Mouse (Mus musculus) kidney, embryonic 15.5 days (tissue): ENCODE data around the gene Fsip1. TPM values are rescaled to one million over a fixed set of nuclear protein-coding genes. Genes with fewer than 3 reads are reported as not detected.

ENCODE experiments used
- ATAC-seq: fragments of 200-750 bp; cut with Nextera tagmentation; replicated peaks from 2 replicates; pipeline ENCODE4 v1.8.0; 2017; ENCODE audit warnings: moderate TSS enrichment; ENCODE audit not compliant: low FRiP score
- H3K27ac ChIP-seq: fragments of 300-500 bp; sonication (generic); 2 replicates; pipeline ENCODE4 v1.5.1; 2015; ENCODE audit warnings: mild to moderate bottlenecking, inconsistent platforms
- H3K27me3 ChIP-seq: fragments of 300-500 bp; sonication (generic); 2 replicates; pipeline ENCODE4 v1.6.1; 2015; ENCODE audit warnings: inconsistent platforms
- H3K36me3 ChIP-seq: fragments of 300-500 bp; sonication (generic); 2 replicates; pipeline ENCODE4 v1.6.1; 2015; ENCODE audit warnings: inconsistent platforms
- H3K4me1 ChIP-seq: fragments of 300-500 bp; sonication (generic); 2 replicates; pipeline ENCODE4 v1.6.1; 2015; ENCODE audit warnings: inconsistent platforms
- H3K4me2 ChIP-seq: fragments of 300-500 bp; sonication (generic); 2 replicates; pipeline ENCODE4 v1.6.1; 2015; ENCODE audit warnings: moderate library complexity, mild to moderate bottlenecking, inconsistent platforms
- H3K4me3 ChIP-seq: fragments of 300-500 bp; sonication (generic); replicated peaks from 2 replicates; pipeline ENCODE4 v1.5.1; 2015; ENCODE audit warnings: mild to moderate bottlenecking, inconsistent platforms
- H3K9ac ChIP-seq: fragments of 300-500 bp; sonication (generic); 2 replicates; pipeline ENCODE4 v1.6.1; 2015; ENCODE audit warnings: mild to moderate bottlenecking, inconsistent platforms
- H3K9me3 ChIP-seq: fragments of 300-500 bp; sonication (generic); replicated peaks from 2 replicates; pipeline ENCODE4 v1.6.1; 2016; ENCODE audit warnings: inconsistent platforms
- WGBS: fragments of 180-500 bp; shearing (Covaris S2); methylation state at CpG from one replicate; pipeline ENCODE4 v1.1.7; 2015; ENCODE audit warnings: mixed read lengths; 5-methylcytosine and 5-hydroxymethylcytosine counted together
- polyA plus RNA-seq: library from polyadenylated mRNA; unstranded; fragments of >200 nt; fragmentation: Nextera tagmentation; extraction: Ambion mirVana; gene quantifications from 2 replicates; pipeline ENCODE4 v1.2.1, GENCODE M21; 2015

The Fsip1 gene
- polyA plus RNA-seq, 1 experiment from 2014 or later, result 0.93 TPM

GRCm38 (mm10) chr2:118111116-118111487, 145.7 kb downstream of the Fsip1 start:
- 1% methylated on average over 16 of the region's 16 CpGs for WGBS

GRCm38 (mm10) chr2:118110225-118110915, 146.4 kb downstream of the Fsip1 start:
- Histone ChIP-seq H3K27me3 (peaks cover 11% of the 10 kb centered on the region; the same call in 1 of the 2 replicates), H3K4me1 (peaks cover 37% of the 10 kb centered on the region), H3K4me2 (peak overlapping the region; percentile 77), H3K27ac (no peak overlapping the region), H3K4me3 (peak overlapping the region; percentile 61), H3K36me3 (peaks cover 6% of the 10 kb centered on the region), H3K9me3 (no peaks in the 10 kb centered on the region), H3K9ac (no peak overlapping the region)
- WGBS, result 36% methylated on average over 17 of the region's 17 CpGs
- ATAC-seq, result no peak; the same call in 1 of the 2 replicates

More at GRCm38 (mm10) chr2:118111116-118111487, 145.7 kb downstream of the Fsip1 start:
- peaks cover 44% of the 10 kb centered on the region for H3K4me1 ChIP-seq
- no peaks in the 10 kb centered on the region for H3K9me3 ChIP-seq
- H3K9ac ChIP-seq, result peak overlapping the region; percentile 45
- peak; percentile 88 for ATAC-seq
- peak overlapping the region; percentile 77 for H3K4me2 ChIP-seq
- peak overlapping the region; percentile 61 for H3K4me3 ChIP-seq
- peaks cover 11% of the 10 kb centered on the region; the same call in 1 of the 2 replicates for H3K27me3 ChIP-seq
- H3K27ac ChIP-seq, result peak overlapping the region; percentile 86
- peaks cover 14% of the 10 kb centered on the region for H3K36me3 ChIP-seq

GRCm38 (mm10) chr2:118102169-118102568, 154.6 kb downstream of the Fsip1 start:
- 52% methylated on average over 4 of the region's 4 CpGs for WGBS
- no peak for ATAC-seq

GRCm38 (mm10) chr2:118099104-118099503, 157.7 kb downstream of the Fsip1 start:
- Histone ChIP-seq H3K9ac (no peak overlapping the region), H3K9me3 (no peaks in the 10 kb centered on the region), H3K4me3 (no peak overlapping the region), H3K4me2 (no peak overlapping the region), H3K4me1 (no peaks in the 10 kb centered on the region), H3K36me3 (no peaks in the 10 kb centered on the region), H3K27ac (no peak overlapping the region), H3K27me3 (no peaks in the 10 kb centered on the region)
- 72% methylated on average over 4 of the region's 4 CpGs for WGBS
- ATAC-seq, result no peak

More at GRCm38 (mm10) chr2:118102169-118102568, 154.6 kb downstream of the Fsip1 start:
- H3K27me3 ChIP-seq, result no peaks in the 10 kb centered on the region
- H3K9ac ChIP-seq, result no peak overlapping the region
- H3K4me3 ChIP-seq, result no peak overlapping the region
- no peak overlapping the region for H3K4me2 ChIP-seq
- H3K4me1 ChIP-seq, result no peaks in the 10 kb centered on the region
- H3K9me3 ChIP-seq, result no peaks in the 10 kb centered on the region
- no peak overlapping the region for H3K27ac ChIP-seq
- no peaks in the 10 kb centered on the region for H3K36me3 ChIP-seq

GRCm38 (mm10) chr2:118091226-118091625, 165.5 kb downstream of the Fsip1 start:
- 85% methylated on average over 5 of the region's 5 CpGs for WGBS
- peaks cover 8% of the 10 kb centered on the region for H3K4me1 ChIP-seq
- ATAC-seq, result no peak

GRCm38 (mm10) chr2:118087044-118087726, 169.6 kb downstream of the Fsip1 start:
- no peaks in the 10 kb centered on the region for H3K27me3 ChIP-seq
- ATAC-seq, result peak; percentile 64
- H3K4me3 ChIP-seq, result no peak overlapping the region
- no peak overlapping the region for H3K27ac ChIP-seq
- H3K36me3 ChIP-seq, result no peaks in the 10 kb centered on the region
- peaks cover 12% of the 10 kb centered on the region for H3K4me1 ChIP-seq
- H3K9ac ChIP-seq, result no peak overlapping the region
- H3K9me3 ChIP-seq, result no peaks in the 10 kb centered on the region
- H3K4me2 ChIP-seq, result no peak overlapping the region
- WGBS, result 41% methylated on average over 10 of the region's 10 CpGs

More at GRCm38 (mm10) chr2:118091226-118091625, 165.5 kb downstream of the Fsip1 start:
- Histone ChIP-seq H3K27me3 (no peaks in the 10 kb centered on the region), H3K36me3 (no peaks in the 10 kb centered on the region), H3K4me2 (no peak overlapping the region), H3K27ac (no peak overlapping the region), H3K4me3 (no peak overlapping the region), H3K9me3 (no peaks in the 10 kb centered on the region), H3K9ac (no peak overlapping the region)

- 41% methylated on average over 2 of the region's 2 CpGs for WGBS
- Histone ChIP-seq H3K9me3 (no peaks in the 10 kb centered on the region), H3K27me3 (no peaks in the 10 kb centered on the region), H3K9ac (no peak overlapping the region), H3K4me1 (peaks cover 12% of the 10 kb centered on the region), H3K36me3 (no peaks in the 10 kb centered on the region), H3K27ac (no peak overlapping the region), H3K4me2 (no peak overlapping the region), H3K4me3 (no peak overlapping the region)
- no peak for ATAC-seq
Measured at GRCm38 (mm10) chr2:118085647-118086046, 171.1 kb downstream of the Fsip1 start.

GRCm38 (mm10) chr2:118084693-118085092, 172.1 kb downstream of the Fsip1 start:
- Histone ChIP-seq H3K9me3 (no peaks in the 10 kb centered on the region), H3K36me3 (no peaks in the 10 kb centered on the region), H3K4me2 (no peak overlapping the region), H3K4me1 (peaks cover 12% of the 10 kb centered on the region), H3K4me3 (no peak overlapping the region), H3K27me3 (no peaks in the 10 kb centered on the region), H3K27ac (no peak overlapping the region), H3K9ac (no peak overlapping the region)
- WGBS, result 69% methylated on average over 3 of the region's 3 CpGs
- ATAC-seq, result no peak

- 59% methylated on average over 6 of the region's 6 CpGs for WGBS
- no peak overlapping the region for H3K4me3 ChIP-seq
- peaks cover 12% of the 10 kb centered on the region for H3K4me1 ChIP-seq
- no peaks in the 10 kb centered on the region for H3K36me3 ChIP-seq
- no peaks in the 10 kb centered on the region for H3K27me3 ChIP-seq
- no peak overlapping the region for H3K4me2 ChIP-seq
- no peak overlapping the region for H3K27ac ChIP-seq
- no peak overlapping the region for H3K9ac ChIP-seq
- ATAC-seq, result no peak
- no peaks in the 10 kb centered on the region for H3K9me3 ChIP-seq
Measured at GRCm38 (mm10) chr2:118083652-118084051, 173.1 kb downstream of the Fsip1 start.

- no peak for ATAC-seq
- no peaks in the 10 kb centered on the region for H3K27me3 ChIP-seq
- no peak overlapping the region for H3K4me2 ChIP-seq
- no peaks in the 10 kb centered on the region for H3K36me3 ChIP-seq
- H3K9me3 ChIP-seq, result no peaks in the 10 kb centered on the region
- no peak overlapping the region for H3K9ac ChIP-seq
- H3K4me1 ChIP-seq, result peaks cover 5% of the 10 kb centered on the region
- no peak overlapping the region for H3K27ac ChIP-seq
- no peak overlapping the region for H3K4me3 ChIP-seq
- 90% methylated on average over 5 of the region's 5 CpGs for WGBS
Measured at GRCm38 (mm10) chr2:118081581-118081980, 175.2 kb downstream of the Fsip1 start.
